Mouse (Mus musculus) c-Kit-positive CD71-positive TER-119-positive erythroid progenitor cells, embryonic 14.5 days (primary cell): ENCODE measurements around the gene Cct5.
"Not testable (repeated sequence)": the region's sequence is repeated elsewhere in the genome, so short reads cannot be mapped to it uniquely, and the experiment has no call there.

Source experiments
- DNase-seq: peaks from one replicate; pipeline ENCODE4 v3.0.0-alpha.2; 2013; ENCODE audit warnings: low spot score

Cct5 gene

DNA sequence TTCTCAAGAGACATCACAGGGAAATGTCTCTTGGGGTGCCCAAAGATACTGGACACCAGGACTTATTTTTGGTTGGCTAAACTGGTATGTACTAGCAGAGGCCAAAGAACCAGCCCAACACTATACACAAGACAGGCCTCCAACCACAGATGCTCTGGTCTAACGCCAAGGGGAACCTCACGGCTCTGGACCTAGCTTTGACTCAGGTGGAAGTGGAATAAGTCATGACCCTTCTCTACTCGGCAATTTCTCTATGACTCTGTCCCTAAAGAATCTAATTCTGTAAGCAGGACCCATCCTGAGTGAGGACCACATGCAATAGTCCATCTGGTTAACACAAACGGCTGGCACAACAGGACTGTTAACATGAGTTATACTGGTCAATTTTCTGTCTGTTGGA, 1.8 kb downstream of the Cct5 start:
- no peak for DNase-seq

DNA sequence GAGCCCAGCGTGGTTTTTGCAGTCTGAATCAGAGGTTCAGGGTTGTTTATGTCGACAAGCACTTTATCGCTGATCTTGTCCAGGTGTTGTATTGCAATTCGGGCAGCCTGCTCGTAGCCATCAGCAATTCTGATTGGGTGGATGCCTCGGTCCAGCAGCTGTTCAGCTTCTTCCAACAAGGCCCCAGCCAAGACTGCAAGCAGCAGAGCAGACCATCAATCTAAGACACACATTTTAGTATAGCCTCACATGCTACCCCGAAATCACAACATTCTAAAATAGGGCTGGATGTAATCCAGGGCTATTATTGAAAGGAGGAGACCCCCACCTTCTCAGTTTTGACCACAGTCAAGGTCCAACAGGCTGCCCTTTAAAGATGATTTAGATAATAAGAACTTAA, 6.0 kb downstream of the Cct5 start:
- no peak for DNase-seq

DNA sequence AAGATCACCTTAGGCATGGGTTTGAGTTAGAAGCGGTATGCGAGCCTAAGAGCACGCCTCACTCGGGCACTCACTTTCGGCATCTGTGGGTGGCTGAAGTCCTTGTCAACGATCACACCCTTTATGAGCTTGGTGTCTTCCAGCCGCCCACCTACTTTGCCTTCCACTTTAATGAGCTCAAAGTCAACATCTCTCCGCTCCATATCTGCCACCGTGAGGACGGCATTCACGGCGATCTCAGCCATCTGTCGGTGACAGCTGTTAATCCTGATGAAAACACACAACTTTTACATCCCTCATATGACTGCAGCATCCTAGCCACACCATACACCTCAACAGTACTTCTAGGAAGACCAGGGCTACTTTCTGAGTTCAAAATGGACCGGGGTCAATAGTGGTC, 7.3 kb downstream of the Cct5 start:
- DNase-seq: no peak

DNA sequence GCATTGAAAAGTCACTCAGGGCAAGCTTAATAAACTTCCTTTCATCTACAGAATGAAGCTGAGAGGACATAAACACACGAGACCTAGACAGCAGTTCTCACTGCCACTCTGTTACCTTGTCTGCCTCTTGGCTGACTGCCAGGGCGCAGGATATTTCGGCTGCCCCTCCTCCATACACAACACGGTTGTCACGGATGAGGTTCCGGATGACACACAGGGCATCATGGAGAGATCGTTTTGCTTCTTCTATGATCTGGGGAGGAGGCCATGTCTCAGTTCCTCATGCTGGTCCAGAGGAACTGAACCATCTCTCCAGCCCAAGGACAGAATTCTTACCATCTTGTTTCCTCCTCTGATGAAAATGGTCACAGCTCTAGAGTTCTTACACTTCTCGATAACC, 9.1 kb downstream of the Cct5 start:
- DNase-seq: no peak

GRCm38 (mm10) chr15:31590176-31590575, 11.4 kb downstream of the Cct5 start:
- DNase-seq: no peak

DNA sequence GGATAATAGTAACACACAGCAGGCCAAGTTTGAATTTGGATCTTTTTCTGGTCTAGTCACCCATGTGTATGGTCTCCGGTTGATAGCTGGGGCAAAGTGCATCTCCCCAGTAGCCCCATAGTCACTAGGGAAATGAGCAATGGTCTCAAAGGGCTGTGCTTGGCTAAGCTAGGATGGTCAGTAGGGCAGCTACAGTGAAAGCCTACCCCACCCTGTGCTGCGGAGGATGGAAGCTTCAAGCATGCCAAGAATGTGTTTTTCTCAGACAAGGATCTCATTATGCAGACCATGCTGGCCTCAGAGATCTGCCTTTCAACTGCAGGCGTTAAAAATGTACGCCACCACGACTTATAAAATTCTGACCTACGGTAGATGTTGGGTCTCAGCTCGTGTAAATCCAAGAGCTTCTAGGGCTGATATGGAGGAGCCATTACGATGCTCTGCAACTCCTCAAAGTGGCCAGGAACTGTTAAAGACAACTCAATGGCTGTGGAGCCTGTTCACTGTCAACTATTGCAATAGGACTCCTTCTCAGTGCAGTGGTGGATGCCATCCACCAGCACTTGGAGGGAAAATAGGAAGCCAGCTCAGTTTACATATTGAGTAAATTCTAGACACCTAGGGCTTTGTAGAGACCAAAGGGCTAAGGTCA, 12.5 kb downstream of the Cct5 start:
- DNase-seq: no peak

DNA sequence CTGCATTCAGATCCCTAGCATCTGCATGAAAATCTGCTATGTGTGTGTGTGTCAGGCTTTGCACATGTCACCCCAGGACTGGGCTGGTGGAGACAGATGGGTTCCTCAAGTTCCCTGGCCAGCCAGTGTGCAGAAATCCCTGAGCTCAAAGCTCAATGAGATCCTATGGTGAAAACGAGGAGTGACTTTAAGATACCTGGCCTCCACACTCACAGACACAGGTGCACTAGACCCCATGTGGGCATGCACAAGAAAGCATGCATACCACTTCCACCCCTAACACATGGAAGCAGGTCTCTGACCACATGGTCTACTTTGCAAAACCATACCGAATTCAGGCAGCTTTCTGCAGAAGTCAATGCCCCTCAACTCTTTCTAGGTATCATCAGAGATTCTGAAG, 13.8 kb downstream of the Cct5 start:
- no peak for DNase-seq

- DNase-seq: peak; percentile 91
Observed at GRCm38 (mm10) chr15:31586519-31586918, 15.1 kb downstream of the Cct5 start.

DNA sequence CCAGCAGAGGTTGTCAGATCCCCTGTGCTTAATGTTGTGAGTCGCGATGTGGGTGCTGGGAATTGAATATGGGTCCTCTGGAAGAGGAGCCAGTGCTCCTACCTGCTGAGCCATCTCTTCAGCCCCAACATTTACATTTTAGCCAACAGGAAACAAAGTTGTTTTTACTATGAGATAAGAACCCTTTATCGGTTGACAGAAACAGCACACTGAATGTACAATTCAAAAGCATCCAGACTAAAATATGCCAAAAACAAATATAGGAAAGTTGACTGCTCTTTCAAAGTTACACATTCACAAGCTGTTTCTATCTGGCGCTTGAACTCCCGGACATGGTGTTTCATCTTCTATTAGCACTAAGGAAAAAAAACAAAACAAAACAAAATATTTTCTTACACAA, 15.5 kb downstream of the Cct5 start:
- no peak for DNase-seq

DNA sequence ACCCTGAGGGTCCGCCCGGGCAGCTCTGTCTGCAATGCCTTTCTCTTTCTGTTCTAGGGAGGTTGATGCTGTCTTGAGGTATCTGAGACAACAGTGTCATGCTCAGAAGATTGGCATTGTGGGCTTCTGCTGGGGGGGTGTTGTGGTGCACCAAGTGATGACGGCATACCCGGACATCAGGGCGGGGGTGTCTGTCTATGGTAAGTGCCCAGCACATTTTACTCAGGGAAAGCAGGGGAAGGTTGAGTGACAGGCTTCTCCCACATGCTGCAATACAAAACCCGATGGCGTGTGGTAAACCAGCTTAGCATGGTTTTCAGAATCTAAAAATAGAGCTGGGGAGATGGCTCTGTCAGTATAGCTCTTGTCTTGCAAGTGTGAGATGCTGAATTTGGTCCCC, 16.4 kb downstream of the Cct5 start:
- no peak for DNase-seq

GRCm38 (mm10) chr15:31583304-31584085, 18.1 kb downstream of the Cct5 start:
- no peak for DNase-seq

DNA sequence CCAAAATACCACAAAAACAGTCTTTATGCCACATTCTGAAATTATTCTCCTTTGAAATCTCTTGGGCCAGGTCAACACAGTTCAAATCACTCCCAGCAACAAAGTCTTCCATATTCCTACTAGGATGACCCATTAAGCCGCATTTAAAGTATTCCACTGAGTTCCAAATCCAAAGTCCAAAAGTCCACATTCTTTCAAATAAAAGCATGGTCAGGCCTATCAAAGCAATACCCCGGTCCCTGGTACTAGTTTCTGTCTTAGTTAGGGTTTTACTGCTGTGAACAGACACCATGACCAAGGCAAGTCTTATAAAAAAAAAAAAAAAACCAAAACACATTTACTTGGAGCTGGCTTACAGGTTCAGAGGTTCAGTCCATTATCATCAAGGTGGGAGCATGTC, 20.5 kb downstream of the Cct5 start:
- DNase-seq: not testable (repeated sequence)

GRCm38 (mm10) chr15:31576076-31576475, 25.5 kb downstream of the Cct5 start:
- DNase-seq: no peak

- DNase-seq: no peak
Observed at GRCm38 (mm10) chr15:31573692-31574091, 27.9 kb downstream of the Cct5 start.

- DNase-seq: peak; percentile 21
Observed at GRCm38 (mm10) chr15:31573287-31573686, 28.3 kb downstream of the Cct5 start.

DNA sequence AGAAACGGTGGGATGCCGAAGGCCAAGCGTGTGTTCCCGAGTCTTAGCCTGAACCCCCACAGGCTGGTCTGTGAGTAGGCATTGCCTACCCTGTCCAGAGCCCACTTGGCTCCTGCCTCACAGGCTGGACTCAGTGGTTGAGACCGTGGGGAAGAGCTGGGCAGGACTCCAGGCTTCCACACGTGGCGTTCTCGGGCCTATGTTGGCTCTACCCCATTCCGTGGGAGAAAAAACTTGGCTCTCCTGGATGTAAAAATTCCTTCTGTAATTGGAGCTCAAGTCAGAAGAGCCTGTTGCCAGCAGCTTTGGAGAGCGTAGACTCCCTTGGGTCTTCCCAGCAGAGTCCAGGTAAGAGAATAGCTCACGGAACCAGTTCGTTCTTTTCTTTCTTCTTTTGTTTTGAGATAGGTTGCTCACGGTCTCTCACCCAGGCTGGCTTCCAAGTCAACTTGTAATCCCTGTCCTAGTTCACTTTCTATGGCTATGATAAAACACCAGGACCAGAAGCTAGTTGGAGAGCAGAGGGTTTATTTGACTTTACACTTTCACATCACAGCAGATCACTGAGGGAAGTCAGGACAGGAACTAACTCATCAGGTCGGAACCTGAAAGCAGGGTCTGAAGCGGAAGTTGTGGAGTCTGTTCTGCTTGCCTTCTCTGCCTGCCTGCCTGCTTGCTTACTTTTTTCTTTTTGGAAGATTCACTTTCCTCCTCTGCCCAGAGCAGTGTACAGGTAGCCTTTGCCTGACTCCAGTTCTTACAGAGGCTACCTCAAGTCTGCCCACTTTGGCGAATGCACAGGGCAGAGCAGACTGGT, 29.5 kb downstream of the Cct5 start:
- no peak for DNase-seq

DNA sequence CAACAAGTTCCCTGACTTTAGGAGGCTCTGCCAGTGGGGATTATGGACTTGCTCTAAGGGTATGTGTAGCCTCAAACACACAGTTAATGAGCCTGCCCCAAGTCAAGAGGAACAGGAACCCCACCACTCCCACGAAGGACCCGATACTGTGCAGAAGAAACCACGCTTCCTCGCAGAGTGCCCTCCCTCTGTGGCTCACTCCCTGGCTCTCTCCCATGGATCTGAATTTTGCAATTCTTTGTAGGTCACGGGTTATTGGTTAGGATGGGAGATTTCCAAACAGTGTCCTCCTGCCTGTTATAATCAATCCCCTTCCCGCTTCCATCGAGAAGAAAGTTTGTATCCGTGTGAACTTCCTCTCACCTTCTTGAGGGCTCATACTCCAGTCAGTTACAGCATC, 30.6 kb downstream of the Cct5 start:
- no peak for DNase-seq

GRCm38 (mm10) chr15:31569325-31570022, 32.1 kb downstream of the Cct5 start:
- no peak for DNase-seq

- DNase-seq: no peak
Observed at GRCm38 (mm10) chr15:31568581-31568996, 33.0 kb downstream of the Cct5 start.

DNA sequence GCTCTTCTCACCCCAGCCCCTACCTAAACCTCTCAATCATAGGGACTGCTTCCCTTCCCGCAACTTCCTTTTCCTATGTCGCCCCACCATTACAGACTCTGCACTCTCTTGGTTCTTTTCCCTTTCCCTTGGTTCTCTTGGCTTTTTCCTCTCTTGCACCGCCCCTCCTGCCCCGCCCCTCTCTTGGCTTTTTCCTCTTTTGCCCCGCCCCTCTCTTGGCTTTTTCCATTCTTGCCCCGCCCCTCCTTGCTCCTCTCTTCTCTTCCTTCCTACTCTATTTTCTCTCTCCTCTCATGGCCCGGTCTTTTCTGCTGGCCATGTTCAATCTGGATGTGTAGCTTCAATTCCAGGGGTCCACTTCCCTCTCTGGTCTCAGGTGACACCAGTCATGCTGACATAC, 34.2 kb downstream of the Cct5 start:
- no peak for DNase-seq

DNA sequence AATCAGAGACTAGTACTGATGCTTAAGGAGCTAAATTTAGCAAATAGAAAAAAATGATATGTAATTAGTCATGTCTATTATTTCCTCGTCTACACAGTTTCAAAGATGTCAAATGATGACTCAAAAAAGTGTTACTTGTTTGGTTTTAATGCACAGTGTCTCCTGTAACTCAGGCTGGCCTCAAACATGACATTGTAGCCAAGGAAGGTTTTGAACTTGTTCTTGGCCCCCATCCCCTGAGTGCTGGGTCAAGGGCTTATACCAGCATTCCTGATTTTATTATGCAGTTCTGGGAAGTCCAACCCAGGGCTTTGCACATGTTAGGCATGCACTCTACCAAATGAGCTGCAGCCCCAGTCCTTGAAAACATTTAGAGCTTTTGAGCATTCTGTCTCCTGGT, 35.8 kb downstream of the Cct5 start:
- no peak for DNase-seq

- no peak for DNase-seq
Observed at GRCm38 (mm10) chr15:31565184-31565583, 36.4 kb downstream of the Cct5 start, which contains the start of gene Cmbl. Cmbl (plus strand) TSS chr15:31565389.
